Mouse (Mus musculus) heart, postnatal 0 days (tissue): ENCODE results near the gene Galnt9. TPM values are rescaled to one million over a fixed set of nuclear protein-coding genes. Genes with fewer than 3 reads are reported as not detected.

Experiments
- ATAC-seq: fragments of 200-750 bp; cut with Nextera tagmentation; 2 replicates; pipeline ENCODE4 v1.8.0; 2017; ENCODE audit warnings: low read depth, moderate number of reproducible peaks, moderate library complexity; ENCODE audit not compliant: insufficient read depth
- DNase-seq: peaks from one replicate; pipeline ENCODE4 v3.0.0-alpha.2; 2016; ENCODE audit warnings: low spot score
- H3K27ac ChIP-seq: fragments of 300-500 bp; sonication (generic); 2 replicates; pipeline ENCODE4 v1.5.1; 2014; ENCODE audit warnings: low read depth, mild to moderate bottlenecking
- H3K27me3 ChIP-seq: fragments of 300-500 bp; sonication (generic); 2 replicates; pipeline ENCODE4 v1.6.1; 2014; ENCODE audit warnings: low read length, mixed read lengths; ENCODE audit not compliant: control insufficient read depth, insufficient read depth
- H3K36me3 ChIP-seq: fragments of 300-500 bp; sonication (generic); replicated peaks from 2 replicates; pipeline ENCODE4 v1.6.1; 2014; ENCODE audit warnings: low read length, mixed read lengths; ENCODE audit not compliant: control insufficient read depth, insufficient read depth
- H3K4me1 ChIP-seq: fragments of 300-500 bp; sonication (generic); 2 replicates; pipeline ENCODE4 v1.6.1; 2014; ENCODE audit warnings: antibody characterized with exemption; ENCODE audit not compliant: control insufficient read depth, insufficient read depth
- H3K4me2 ChIP-seq: fragments of 300-500 bp; sonication (generic); 2 replicates; pipeline ENCODE4 v1.6.1; 2014; ENCODE audit warnings: low read depth, mild to moderate bottlenecking, low read length, moderate library complexity
- H3K4me3 ChIP-seq: fragments of 300-500 bp; sonication (generic); 2 replicates; pipeline ENCODE4 v1.5.1; 2014; ENCODE audit warnings: low read depth, low read length
- H3K9ac ChIP-seq: fragments of 300-500 bp; sonication (generic); replicated peaks from 2 replicates; pipeline ENCODE4 v1.6.1; 2014; ENCODE audit warnings: low read depth, low read length, mixed read lengths
- H3K9me3 ChIP-seq: fragments of 300-500 bp; sonication (generic); replicated peaks from 2 replicates; pipeline ENCODE4 v1.6.1; 2016; ENCODE audit warnings: low read length; ENCODE audit not compliant: control insufficient read depth
- CTCF ChIP-seq: IDR thresholded peaks from 2 replicates; pipeline ENCODE4 v1.5.1; 2016; ENCODE audit warnings: antibody characterized with exemption, control low read depth, low read depth
- EP300 ChIP-seq: IDR thresholded peaks from 2 replicates; pipeline ENCODE4 v1.6.1; 2016; ENCODE audit warnings: antibody characterized with exemption, low read depth
- WGBS: fragments of 180-500 bp; shearing (Covaris S2); extraction: QIAGEN DNeasy Blood & Tissue Kit; methylation state at CpG from one replicate; pipeline ENCODE4 v1.1.7; 2014; 5-methylcytosine and 5-hydroxymethylcytosine counted together
- polyA plus RNA-seq: library from polyadenylated mRNA; unstranded; fragments of >200 nt; fragmentation: Nextera tagmentation; extraction: Ambion mirVana; gene quantifications from 2 replicates; pipeline ENCODE4 v1.2.1, GENCODE M21; 2015
- total RNA-seq: library from RNA; depleted of rRNA; stranded (reverse); fragments of >200 nt; gene quantifications from 2 replicates; pipeline ENCODE4 v1.2.3, GENCODE M21; 2014; ENCODE audit warnings: low replicate concordance

Gene Galnt9
- total and polyA plus RNA-seq, 2 experiments from 2014 or later, result not detected

- Histone ChIP-seq H3K9ac (no peak overlapping the region), H3K4me3 (no peak overlapping the region), H3K36me3 (no peaks in the 10 kb centered on the region), H3K9me3 (no peaks in the 10 kb centered on the region), H3K27ac (no peak overlapping the region), H3K4me1 (no peaks in the 10 kb centered on the region), H3K4me2 (no peak overlapping the region), H3K27me3 (peaks cover 16% of the 10 kb centered on the region)
- no peak for ATAC-seq
- no peak for TF ChIP-seq EP300
- TF ChIP-seq CTCF, result no peak
- DNase-seq, result no peak
- 80% methylated on average over 2 of the region's 2 CpGs for WGBS
These were observed 80.2 kb downstream of the Galnt9 start for GRCm38 (mm10) chr5:110624319-110624718.

- 45% methylated on average over 10 of the region's 10 CpGs for WGBS
- no peak for TF ChIP-seq EP300
- TF ChIP-seq CTCF, result no peak
- H3K4me3 ChIP-seq, result no peak overlapping the region
- DNase-seq (no peak), ATAC-seq (no peak)
- H3K27me3 ChIP-seq, result peaks cover 16% of the 10 kb centered on the region
- H3K9me3 ChIP-seq, result no peaks in the 10 kb centered on the region
- no peak overlapping the region for H3K4me2 ChIP-seq
- H3K27ac ChIP-seq, result no peak overlapping the region
- H3K9ac ChIP-seq, result no peak overlapping the region
- H3K36me3 ChIP-seq, result no peaks in the 10 kb centered on the region
- H3K4me1 ChIP-seq, result no peaks in the 10 kb centered on the region
These were observed 83.2 kb downstream of the Galnt9 start for GRCm38 (mm10) chr5:110627351-110627750.

GRCm38 (mm10) chr5:110628156-110628555 lies 84.0 kb downstream of the Galnt9 start:
- H3K27me3 ChIP-seq, result peaks cover 16% of the 10 kb centered on the region
- no peak for DNase-seq
- no peaks in the 10 kb centered on the region for H3K9me3 ChIP-seq
- no peak overlapping the region for H3K4me2 ChIP-seq
- no peaks in the 10 kb centered on the region for H3K36me3 ChIP-seq
- no peak overlapping the region for H3K4me3 ChIP-seq
- no peaks in the 10 kb centered on the region for H3K4me1 ChIP-seq
- WGBS, result 13% methylated on average over 19 of the region's 19 CpGs
- no peak overlapping the region for H3K9ac ChIP-seq
- no peak for ATAC-seq
- no peak for TF ChIP-seq EP300
- no peak for TF ChIP-seq CTCF
- no peak overlapping the region for H3K27ac ChIP-seq

GRCm38 (mm10) chr5:110629525-110630120 lies 85.5 kb downstream of the Galnt9 start:
- Histone ChIP-seq H3K27ac (no peak overlapping the region), H3K4me1 (no peaks in the 10 kb centered on the region), H3K9me3 (no peaks in the 10 kb centered on the region), H3K4me3 (no peak overlapping the region), H3K27me3 (peaks cover 16% of the 10 kb centered on the region), H3K9ac (no peak overlapping the region), H3K36me3 (no peaks in the 10 kb centered on the region), H3K4me2 (no peak overlapping the region)
- DNase-seq, result no peak
- ATAC-seq, result no peak
- TF ChIP-seq CTCF, result no peak
- TF ChIP-seq EP300, result no peak
- 67% methylated on average over 2 of the region's 2 CpGs for WGBS

- ATAC-seq, result no peak
- WGBS, result 30% methylated on average over 6 of the region's 6 CpGs
These were observed 92.0 kb downstream of the Galnt9 start for GRCm38 (mm10) chr5:110635951-110636707.

More at GRCm38 (mm10) chr5:110635951-110636707, 92.0 kb downstream of the Galnt9 start:
- Histone ChIP-seq H3K27ac (no peak overlapping the region), H3K4me3 (no peak overlapping the region), H3K9ac (no peak overlapping the region), H3K9me3 (no peaks in the 10 kb centered on the region), H3K4me2 (no peak overlapping the region), H3K36me3 (no peaks in the 10 kb centered on the region), H3K27me3 (0 out of 2 replicates have a peak, but pooled peaks cover 5% of the 10 kb centered on the region), H3K4me1 (no peaks in the 10 kb centered on the region)
- DNase-seq, result peak; percentile 41
- TF ChIP-seq EP300 (no peak), CTCF (peak; percentile 72)
